Mouse (Mus musculus) erythroblast, adult 5-6 weeks (primary cell): ENCODE measurements around the gene Snx30. TPM values are rescaled to one million over a fixed set of nuclear protein-coding genes. Genes with fewer than 3 reads are reported as not detected.

Experiments
- ATAC-seq: replicated peaks from 2 replicates; pipeline ENCODE4 v1.8.0; 2016; ENCODE audit warnings: moderate number of reproducible peaks, mild to moderate bottlenecking, moderate TSS enrichment, inconsistent platforms; ENCODE audit not compliant: poor library complexity, low FRiP score, severe bottlenecking
- total RNA-seq, 2 experiments: library from RNA; stranded (forward) in 1 of 2; stranded (reverse) in 1 of 2; fragments of 150-400 nt in 1 of 2; fragments of 200-764, 138-1000 nt in 1 of 2; gene quantifications; 2 replicates each; pipeline versions ENCODE4 v1.2.3 to v1.2.4; 2015 to 2017; ENCODE audit warnings: low replicate concordance in 2 of 2

Snx30 gene
- total RNA-seq, 2 experiments from 2014 or later: 2.1 to 3.7 TPM

DNA sequence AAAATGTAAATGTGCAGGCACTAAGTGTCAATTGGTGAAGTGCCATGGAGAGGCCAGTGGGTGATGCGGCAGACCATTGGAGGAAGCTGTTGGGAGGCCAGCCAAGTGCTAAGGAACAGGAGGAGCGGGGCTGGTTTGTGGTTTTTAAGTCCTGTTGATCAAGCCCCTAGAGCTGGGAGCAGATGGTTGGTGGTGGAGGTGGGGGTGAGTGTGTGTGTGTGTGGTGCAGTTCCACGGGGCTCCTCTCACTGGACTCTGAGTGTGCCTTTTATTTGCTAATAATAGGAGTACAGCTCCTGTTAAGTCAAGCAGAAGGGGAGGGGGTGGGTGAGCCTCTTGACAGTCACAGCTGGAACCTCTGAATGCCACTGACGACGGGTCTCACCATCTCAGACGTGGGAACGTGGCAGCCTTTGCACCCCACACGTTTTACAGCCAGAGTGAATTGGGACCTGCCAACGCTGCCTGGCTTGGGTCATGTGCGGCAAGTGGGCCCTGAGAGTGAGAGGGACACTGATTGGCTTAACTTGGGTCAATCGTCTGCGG lies 13.9 kb downstream of the Snx30 start:
- no peak for ATAC-seq

DNA sequence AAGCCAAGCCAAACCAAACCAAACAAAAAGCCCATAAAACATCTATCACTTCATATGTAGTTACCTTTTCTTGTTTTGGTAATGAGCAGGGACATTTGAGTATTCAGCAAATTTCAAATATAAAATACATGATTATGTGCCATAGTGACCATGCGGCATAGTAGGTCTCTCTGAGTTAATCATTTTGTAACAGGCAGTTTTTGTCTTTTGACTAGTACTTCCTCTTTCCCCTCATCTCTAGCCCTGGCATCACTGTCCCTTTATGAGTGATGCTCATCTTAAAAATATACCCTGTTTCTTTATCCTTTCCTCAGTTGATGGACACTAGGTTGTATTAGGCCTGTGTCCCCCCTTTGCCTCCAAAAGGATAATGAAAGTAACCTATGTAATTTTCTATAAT lies 15.9 kb downstream of the Snx30 start:
- ATAC-seq: no peak

DNA sequence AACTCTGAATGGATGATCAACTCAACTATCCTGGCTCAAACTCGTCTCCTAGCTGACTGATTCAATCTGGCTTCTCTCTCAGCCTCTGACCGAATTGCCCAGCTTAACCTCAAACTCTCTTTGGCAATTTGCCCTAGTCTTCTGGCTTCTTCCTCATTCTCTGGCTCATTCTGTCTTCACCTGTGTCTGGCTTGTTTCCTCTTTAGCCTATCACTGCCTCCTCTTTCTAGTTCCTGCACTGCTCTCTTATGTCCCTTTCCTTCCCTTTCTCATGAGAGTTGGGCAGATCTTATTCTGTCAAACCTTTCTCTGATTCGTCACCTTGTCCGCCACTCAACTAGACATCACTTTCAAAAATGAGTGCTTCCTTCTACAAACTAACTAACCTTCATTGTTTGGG lies 16.5 kb downstream of the Snx30 start:
- ATAC-seq: no peak

DNA sequence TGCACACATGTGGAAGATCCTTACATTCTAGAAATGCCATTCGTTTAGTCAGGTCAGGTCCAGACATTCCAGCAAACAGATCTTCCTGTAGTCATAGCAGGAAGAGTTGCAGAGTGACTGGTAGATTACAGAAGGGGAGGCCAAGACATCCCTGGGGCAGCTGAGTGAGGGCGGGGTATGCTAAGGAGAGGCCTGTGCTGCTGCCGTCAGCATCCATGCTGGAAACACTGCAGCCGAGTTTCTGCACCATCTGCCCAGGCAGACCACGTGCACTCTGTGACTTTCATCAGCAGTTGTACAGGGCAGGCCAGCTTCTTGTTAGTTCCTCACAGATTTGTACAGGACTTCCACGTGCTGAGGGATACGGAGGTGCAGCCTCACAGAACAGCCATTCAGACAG lies 17.8 kb downstream of the Snx30 start:
- ATAC-seq: no peak

DNA sequence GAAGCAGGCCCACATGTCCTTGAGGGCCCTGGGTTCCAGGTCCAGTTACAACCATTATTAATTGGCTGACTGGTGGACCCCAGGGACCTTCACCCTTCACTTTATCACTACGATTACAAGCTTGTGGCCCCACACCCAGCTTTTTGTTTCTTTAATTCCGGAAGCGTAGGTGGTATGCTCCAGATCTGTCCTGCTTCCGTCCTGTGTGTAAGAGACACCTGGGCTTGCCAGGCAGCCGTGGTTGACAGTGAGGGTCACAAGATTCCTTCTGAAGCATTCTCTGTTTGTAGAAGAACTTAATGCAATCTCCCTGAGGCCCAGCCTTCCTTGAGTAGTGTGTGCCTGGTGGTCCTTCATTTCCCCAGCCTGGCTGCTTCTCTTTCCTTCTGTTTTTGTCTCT lies 19.2 kb downstream of the Snx30 start:
- ATAC-seq: no peak

DNA sequence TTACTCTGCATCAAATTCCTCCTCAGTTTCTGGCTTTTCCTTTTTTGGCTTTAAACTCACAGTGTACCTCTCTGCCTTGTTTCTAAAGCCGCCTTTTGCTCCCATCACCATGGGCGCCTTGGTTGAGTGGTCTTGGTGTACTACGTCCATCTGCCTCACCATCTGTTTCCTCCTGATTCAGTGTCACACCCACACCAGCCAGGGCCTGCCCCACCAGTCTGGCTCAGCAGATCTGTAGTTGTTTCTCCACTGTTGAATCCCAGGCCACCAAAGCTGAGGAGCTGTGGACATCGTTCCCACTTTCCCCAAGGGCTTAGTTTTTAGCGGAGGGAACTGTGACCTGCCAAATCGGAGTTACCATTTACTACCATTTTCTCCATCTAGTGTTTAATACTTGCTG lies 20.0 kb downstream of the Snx30 start:
- ATAC-seq: no peak

DNA sequence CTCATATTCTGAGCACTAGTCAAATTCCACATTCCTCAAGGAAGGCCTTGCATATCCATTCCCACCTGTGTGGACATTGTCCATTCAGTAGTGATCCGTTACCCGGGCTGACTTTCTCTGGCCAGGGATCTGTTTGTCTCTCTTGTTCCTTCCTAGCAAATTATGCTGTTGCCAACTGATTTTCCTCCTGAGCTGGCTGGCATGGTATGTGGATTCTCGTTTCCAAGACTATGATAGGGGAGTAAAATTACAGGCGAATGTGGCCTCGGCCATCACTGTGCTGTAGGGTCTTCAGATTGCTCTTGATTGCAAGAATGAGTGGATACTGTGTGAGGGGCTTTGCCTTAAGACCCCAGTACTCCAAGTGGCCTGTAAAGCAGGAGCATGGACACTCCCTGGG lies 20.7 kb downstream of the Snx30 start:
- no peak for ATAC-seq

DNA sequence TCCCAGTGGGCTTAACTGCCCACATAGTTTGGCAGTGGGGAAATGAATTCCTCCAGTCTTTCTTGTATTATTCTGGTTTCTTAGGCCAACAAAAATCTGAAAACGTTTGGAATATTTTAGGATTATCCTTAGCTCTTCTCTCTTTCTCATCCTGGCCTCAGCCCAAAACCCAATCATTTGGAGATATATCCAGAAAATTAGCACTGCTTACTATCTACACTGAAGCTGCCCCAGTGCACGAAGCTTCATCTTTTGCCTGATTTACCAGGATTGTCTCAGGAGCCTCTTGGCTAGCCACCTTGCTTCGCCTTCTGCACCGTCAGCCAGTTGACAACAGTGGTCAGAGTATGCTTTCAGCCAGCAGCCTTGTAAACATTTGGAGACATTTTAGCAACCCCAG lies 23.4 kb downstream of the Snx30 start:
- ATAC-seq: no peak

DNA sequence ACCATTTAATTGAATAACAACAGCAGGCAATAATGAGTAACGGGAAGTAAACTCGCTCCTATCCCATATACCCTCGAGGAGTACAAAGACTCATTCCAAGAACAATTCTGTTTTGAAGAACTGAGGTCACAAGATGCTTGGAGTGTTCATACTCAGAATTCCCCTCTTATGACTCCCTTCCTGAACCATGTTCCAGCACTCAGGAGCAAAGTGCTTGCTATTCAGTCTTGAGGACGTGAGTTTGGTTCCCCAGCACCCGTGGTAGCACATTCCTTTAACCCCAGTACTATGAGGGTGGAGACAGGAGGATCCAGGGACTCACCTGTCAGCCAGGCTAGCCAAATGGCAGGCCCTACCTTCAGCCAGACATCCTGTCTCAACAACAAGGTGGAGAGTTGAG lies 25.4 kb downstream of the Snx30 start:
- ATAC-seq: no peak

DNA sequence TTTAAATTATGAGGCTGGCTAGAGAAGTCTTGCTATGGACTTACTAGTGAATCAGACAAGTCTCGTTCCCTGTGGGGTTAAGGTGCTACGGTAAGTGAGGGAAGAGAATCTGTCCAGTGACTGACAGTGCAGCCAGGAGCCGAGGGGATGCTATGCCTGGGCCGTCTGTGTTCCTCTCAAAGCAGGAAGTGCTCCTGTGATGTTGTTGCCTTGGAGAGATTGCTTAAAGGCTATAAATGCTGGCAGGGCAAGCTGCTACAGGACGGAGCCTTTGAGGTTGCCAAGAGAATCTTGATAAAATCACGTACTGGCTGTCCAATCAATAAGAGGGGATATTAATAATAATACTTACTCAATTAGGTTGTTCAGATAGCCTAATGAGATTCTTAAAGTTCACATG lies 27.2 kb downstream of the Snx30 start:
- no peak for ATAC-seq

DNA sequence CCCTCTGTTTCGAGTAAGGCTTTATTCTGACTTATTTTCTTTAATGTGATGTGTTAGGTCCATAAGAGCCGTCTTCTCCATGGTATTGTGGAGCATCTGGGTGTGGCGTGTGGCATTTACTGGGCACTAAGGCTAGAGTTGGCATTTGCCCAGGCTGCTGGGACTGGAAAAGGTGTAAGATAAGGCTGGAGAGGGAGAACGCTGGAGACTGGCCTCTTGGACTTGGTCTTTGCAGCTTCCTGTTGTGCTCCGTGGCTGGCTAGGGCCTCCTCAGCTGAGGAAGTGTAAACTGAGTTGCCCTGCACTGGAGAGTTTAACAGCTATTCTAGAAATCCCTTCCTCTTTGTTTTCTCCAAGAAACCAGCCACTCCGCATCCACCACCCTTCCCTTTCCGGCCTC lies 32.0 kb downstream of the Snx30 start:
- ATAC-seq: no peak

DNA sequence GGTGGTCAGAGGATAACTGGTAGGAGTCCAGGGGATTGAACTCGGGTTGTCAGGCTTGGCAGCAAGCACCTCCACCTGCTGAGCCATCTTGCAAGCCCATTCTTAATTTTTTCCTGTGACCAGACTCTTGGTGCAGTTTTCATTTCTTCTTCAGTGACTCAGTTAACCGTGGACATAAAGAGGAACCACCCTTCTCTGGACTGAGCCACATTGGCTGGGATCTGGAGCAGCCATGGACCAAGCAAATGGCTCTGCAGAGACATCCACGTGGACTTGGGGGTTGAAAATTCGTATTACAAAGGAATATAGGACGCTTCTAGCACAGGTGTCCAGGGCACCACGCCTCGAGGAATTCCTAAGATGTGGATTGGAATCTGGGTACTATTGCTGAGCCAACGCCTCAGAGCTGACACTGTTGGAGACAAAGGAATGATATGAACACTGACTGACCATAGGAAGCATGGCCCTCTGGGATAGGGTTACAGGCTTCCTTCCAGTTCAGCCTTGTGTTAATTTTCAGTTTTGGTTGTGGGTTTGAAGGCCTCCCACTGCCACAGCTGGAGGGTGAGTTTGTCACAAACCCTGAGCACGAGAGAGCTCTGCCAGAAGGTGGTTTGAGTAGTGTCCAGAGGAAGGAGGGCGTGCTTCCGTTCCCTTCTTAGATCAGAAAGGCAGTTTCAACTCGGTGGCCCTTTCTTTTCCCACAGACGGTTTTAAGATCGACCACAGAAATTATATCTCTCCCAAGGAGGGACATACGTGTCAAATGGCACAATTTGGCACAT lies 39.0 kb downstream of the Snx30 start:
- ATAC-seq: no peak

DNA sequence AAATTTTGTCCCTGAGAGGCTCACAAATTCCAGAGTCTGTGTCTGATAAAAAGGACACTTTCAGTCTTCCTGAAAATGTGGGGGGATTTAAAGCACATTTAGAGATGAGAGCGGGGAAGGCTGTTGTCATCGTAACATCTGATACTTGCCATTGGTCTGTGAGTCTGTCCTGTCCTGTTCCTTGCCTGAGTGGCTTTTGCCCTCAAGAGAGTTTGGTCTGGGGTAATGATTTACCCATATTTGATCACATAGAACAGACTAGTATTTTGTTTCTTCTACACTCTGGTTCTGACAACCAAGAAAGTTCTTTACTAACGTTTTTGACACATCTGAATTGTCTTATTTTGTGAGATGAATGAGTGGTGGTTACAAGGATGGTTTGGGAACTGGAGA lies 39.6 kb downstream of the Snx30 start:
- no peak for ATAC-seq

DNA sequence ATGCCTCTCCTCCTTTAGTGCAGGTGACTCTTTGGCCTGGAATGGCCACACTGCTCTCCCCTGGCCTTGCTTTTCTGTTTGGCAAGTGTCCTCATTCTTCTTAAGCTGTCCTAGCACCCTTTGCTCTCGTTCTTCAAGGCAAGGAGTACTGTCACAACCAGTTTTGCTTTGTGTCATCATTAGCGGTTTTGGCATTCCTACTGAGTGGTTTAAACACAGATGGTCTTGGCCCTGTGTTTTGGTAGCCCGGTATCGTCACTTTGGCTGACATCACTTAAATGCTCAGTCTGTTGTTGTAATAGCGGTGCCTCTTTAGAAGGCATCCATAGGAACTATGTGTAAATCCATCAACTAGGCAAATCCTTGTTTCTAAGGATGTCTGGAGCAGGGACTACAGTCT lies 41.8 kb downstream of the Snx30 start:
- no peak for ATAC-seq

DNA sequence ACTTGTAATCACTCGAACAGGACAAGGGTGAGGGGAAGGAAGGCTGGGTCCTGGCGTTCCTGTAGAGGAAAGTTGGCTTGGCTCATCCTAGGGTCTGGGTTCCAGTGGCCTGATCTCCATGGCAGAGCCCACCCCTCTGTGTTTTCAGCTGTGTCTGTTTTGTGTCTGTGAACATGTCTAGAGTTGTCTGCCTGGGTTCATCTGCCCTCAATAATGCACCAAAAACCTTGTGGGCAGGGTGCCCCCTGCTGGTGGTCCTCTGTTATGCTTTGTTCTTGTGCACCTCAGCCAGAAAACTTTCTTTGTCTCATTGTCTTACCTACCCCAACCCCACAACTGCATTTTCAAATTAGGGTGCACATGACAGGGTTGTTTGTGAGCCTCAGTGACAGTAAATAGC lies 44.5 kb downstream of the Snx30 start:
- ATAC-seq: no peak

DNA sequence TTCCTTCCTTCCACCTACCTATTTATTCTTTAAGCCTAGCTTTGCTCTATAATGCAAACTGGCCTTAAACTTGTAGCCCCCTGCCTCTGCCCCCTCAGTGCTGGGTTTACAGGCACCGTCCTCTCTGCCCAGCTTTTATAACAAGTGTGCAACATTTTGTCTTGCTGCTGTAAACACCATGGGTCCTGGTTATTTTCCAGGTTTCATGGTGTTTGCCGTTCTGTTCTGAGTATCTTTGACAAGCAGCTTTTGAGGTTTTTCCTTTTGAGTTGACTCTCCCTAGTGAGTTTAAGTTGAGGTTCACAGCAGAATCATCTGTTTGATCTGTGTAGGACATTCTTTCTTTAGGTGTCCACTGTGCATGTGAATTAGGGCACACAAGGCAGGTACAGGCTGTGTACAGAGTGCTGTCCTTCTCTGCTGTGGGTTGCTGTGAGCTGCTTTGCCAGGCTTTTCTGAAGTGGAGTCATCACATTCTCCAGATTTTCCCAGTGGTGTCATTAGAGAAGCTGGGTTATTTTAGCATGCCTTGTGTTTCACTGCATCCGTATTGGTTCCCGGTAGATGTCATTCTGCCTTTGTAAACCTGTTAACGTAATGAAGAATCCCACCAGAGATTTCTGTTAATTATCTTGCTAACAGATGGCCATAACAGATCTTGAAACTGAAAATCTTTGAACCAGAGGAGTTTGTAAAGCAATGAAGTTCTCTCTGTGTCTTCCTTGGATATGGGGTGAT lies 45.4 kb downstream of the Snx30 start:
- no peak for ATAC-seq

DNA sequence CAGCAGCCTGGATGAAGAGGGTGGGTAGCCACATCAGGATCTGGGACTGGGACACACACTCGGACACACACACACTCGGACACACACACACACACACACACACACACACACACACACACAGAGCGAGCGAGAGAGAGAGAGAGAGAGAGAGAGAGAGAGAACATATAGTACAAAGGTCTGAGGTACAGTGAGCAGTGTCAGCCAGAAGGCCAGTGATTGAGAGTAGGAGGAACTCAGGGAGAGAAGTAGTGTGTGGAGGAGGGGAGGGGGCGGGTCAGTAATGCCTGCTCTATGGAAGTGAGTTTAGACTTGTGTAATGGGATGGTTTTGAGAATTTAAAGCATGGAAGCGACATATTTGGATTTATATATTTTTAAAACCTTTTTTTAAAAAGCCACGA lies 47.5 kb downstream of the Snx30 start:
- no peak for ATAC-seq

DNA sequence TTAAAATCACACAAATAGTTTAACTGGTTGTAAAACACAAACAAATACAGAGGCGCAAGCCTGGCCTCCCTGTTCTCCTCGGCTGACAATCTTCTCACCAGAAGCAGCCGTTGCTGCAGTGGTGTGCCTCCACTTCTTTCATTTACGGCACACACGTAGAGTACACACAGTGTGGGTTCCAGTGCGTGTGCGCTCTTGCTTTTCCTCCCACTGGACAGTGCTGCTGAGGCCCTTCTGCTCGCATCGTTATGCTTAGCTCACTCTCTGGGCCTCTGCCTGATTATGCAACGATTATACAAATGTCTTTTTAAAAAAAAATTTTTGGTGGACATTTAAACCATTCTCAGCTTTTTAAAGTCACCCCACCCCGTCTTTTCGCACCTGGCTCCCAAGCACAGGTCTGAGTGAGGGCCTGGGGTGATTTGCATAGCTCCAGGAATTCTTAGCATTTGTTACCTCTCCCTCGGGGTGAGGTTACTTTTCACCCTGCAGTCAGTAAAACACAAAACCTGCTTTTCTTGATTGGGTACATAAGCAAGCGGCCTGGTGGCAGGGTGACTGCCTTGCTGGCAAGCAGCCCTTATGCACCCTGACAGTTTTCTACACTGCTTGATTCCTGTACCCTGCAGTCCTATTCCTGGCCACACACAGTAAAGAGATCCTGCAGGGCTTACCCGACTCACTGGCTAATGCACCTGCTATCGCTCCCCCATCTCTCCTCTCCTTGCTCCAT lies 54.2 kb downstream of the Snx30 start:
- no peak for ATAC-seq

DNA sequence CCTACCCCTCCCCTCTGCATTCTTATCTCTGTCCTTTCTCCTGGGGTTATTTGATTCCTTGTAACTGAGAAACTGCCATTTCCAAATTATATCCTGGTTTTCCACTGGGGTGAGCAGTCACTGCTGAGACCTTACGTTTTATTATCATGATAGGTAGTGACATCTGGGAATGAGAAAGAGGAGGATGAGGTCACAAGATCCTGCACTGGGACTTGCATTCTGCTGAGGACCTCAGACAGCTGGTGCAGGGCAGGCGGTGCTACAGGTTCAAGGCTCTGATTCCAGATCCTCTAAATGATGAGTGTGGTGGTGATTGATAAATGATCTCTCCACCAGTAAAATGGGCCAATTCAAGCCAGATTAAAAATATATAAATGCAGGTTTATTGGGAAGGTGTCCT lies 54.8 kb downstream of the Snx30 start:
- no peak for ATAC-seq

DNA sequence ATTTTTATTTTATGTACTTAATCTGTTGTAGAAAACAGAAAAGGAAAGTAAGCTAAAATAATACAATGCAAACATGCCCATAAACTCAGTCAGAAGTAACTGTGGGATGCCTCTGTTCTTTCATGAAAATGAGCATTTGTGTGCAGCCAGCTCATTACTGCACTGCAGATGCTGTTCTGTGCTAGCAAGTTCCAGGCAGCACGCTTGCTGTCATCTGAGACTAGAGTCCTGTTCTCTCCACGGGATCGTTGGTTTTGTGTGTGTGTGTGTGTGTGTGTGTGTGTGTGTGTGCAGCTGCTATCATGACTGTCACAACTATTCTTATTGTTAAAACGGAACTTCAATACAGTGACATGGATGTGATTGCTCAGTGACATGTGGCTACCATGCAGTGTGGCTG lies 56.2 kb downstream of the Snx30 start:
- no peak for ATAC-seq

DNA sequence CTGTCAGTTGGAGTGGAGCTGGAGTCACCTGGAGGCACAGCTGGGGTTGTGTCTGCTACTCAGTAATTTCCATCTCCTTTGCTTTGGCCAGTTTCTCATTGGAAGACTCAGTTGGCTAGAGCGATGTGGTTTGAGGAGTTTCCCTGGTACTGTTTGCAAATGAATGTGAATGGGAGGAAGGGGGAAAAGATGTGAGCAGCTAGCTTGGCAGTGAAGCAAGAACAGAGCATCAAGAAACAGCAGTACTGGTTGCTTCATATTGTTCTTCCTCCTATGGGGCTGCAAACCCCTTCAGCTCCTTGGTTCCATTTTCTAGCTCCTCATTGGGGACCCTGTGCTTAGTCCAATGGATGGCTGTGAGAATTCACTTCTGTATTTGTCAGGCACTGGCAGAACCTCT lies 56.7 kb downstream of the Snx30 start:
- no peak for ATAC-seq
